Mouse (Mus musculus) forebrain, embryonic 12.5 days (tissue): ENCODE data around the gene Ermap. TPM values are rescaled to one million over a fixed set of nuclear protein-coding genes. Genes with fewer than 3 reads are reported as not detected.

Experiments
- ATAC-seq: fragments of 200-750 bp; cut with Nextera tagmentation; 2 replicates; pipeline ENCODE4 v1.8.0; 2017; ENCODE audit warnings: moderate TSS enrichment; ENCODE audit not compliant: low FRiP score
- H3K27ac ChIP-seq: fragments of 300-500 bp; sonication (generic); 2 replicates; pipeline ENCODE4 v1.5.1; 2016; ENCODE audit warnings: mild to moderate bottlenecking
- H3K27me3 ChIP-seq: fragments of 300-500 bp; sonication (generic); 2 replicates; pipeline ENCODE4 v1.6.1; 2016; ENCODE audit warnings: mild to moderate bottlenecking
- H3K36me3 ChIP-seq: fragments of 300-500 bp; sonication (generic); replicated peaks from 2 replicates; pipeline ENCODE4 v1.6.1; 2016; ENCODE audit warnings: mild to moderate bottlenecking
- H3K4me1 ChIP-seq: fragments of 300-500 bp; sonication (generic); 2 replicates; pipeline ENCODE4 v1.6.1; 2016
- H3K4me2 ChIP-seq: fragments of 300-500 bp; sonication (generic); 2 replicates; pipeline ENCODE4 v1.6.1; 2016; ENCODE audit warnings: mild to moderate bottlenecking, moderate library complexity
- H3K4me3 ChIP-seq: fragments of 300-500 bp; sonication (generic); replicated peaks from 2 replicates; pipeline ENCODE4 v1.5.1; 2016; ENCODE audit warnings: mild to moderate bottlenecking
- H3K9ac ChIP-seq: fragments of 300-500 bp; sonication (generic); 2 replicates; pipeline ENCODE4 v1.6.1; 2016; ENCODE audit warnings: mild to moderate bottlenecking
- H3K9me3 ChIP-seq: fragments of 300-500 bp; sonication (generic); 2 replicates; pipeline ENCODE4 v1.6.1; 2016
- WGBS: fragments of 180-500 bp; shearing (Covaris S2); methylation state at CpG from one replicate; pipeline ENCODE4 v1.1.7; 2016; 5-methylcytosine and 5-hydroxymethylcytosine counted together
- polyA plus RNA-seq: library from polyadenylated mRNA; unstranded; fragments of >200 nt; fragmentation: Nextera tagmentation; extraction: Ambion mirVana; gene quantifications from 2 replicates; pipeline ENCODE4 v1.2.1, GENCODE M21; 2016

Gene Ermap
- polyA plus RNA-seq, result 3.6 and 5.1 TPM in 2 replicates

DNA sequence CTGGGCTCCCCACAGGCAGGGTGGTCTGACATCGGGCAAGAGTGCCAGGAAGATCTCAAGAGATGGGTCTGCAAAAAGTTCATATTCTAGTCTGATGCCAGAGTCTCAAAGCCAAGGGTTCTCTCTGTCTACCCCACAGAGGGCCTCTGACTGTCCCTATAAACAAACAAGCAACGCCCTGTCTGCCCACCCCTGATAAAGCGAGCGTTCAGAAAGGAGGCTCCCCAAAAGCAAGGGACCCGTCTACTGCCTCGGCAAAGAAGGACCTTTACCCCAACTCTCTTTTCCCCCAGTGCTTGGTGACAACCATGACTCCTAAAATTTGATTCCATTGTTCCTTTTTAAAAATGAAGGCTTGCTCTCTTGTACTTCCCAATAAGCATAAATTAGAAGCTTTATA is at the start of gene Ermap:
Gene Ermap, minus strand, starts transcription at position 148 of the 400 bp plus-strand sequence.
- no peak within 1 kb of the TSS; the same call in 1 of the 2 replicates for H3K4me3 ChIP-seq
- H3K36me3 ChIP-seq, result no peaks in the 10 kb centered on the region
- no peak within 1 kb of the TSS for H3K9ac ChIP-seq
- H3K27ac ChIP-seq, result no peak within 1 kb of the TSS
- H3K9me3 ChIP-seq, result no peaks in the 10 kb centered on the region
- WGBS, result 73% methylated on average over 6 of the region's 6 CpGs
- H3K4me2 ChIP-seq, result no peak within 1 kb of the TSS
- H3K27me3 ChIP-seq, result 0 out of 2 replicates have a peak, but pooled peaks cover 5% of the 10 kb centered on the region
- no peaks in the 10 kb centered on the region; the same call in 1 of the 2 replicates for H3K4me1 ChIP-seq
- no peak for ATAC-seq

DNA sequence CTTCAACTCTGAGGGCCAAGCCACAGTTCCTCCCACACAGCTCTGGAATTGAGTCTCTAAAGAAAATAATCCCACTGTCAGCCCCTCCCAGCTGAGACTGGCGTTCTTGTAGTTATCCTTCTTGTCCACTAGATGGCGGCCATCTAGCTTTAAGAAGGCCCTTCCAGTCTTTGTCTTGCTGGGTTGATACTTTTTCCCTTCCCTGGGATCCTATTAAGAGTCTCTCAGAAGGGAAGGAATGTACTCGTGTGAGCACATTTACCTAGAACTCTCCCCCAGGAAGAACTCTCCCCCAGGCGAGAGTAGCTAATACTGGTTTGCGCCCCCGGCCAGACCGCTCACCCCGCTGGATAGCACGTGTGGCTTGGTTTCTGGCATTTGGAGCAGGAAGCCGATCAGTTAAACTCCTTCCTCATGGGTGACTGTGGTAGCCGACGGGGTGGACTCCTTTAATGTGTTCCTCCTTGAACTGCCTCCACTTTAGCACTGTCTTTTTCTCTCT is 49.4 kb upstream of the Ermap start:
- Histone ChIP-seq H3K4me1 (peaks cover 9% of the 10 kb centered on the region; the same call in 1 of the 2 replicates), H3K36me3 (peaks cover 26% of the 10 kb centered on the region), H3K27ac (peak overlapping the region; percentile 63; the same call in 1 of the 2 replicates), H3K4me3 (no peak overlapping the region), H3K27me3 (peaks cover 2% of the 10 kb centered on the region), H3K4me2 (no peak overlapping the region), H3K9me3 (no peaks in the 10 kb centered on the region), H3K9ac (no peak overlapping the region)
- ATAC-seq, result peak; percentile 61
- WGBS, result 42% methylated on average over 12 of the region's 12 CpGs

DNA sequence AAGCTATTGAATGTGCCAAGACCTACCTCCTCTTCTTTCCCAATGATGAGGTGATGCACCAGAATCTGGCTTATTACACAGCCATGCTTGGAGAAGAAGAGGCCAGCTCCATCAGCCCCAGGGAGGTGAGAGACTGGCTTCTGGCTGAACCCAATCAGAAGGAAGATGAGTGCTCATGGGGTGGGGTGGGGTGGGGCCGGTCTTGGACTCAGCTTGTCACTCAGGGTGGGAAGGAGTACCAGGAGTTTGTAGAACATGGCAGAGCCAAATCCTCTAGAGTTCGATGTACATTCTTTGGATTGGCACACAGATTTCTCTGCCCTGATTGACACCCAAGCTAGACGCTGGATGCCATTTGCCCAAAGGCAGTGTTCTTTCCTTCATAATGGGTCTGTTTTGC is 48.9 kb upstream of the Ermap start:
- Histone ChIP-seq H3K9ac (no peak overlapping the region), H3K27me3 (peaks cover 5% of the 10 kb centered on the region), H3K36me3 (peaks cover 23% of the 10 kb centered on the region), H3K4me3 (no peak overlapping the region), H3K9me3 (no peaks in the 10 kb centered on the region), H3K4me1 (peaks cover 14% of the 10 kb centered on the region), H3K4me2 (no peak overlapping the region), H3K27ac (0 out of 2 replicates have a peak overlapping the region, but pooled peaks have one; percentile 42)
- ATAC-seq, result 0 out of 2 replicates have a peak, but pooled peaks have one; percentile 30
- WGBS, result 78% methylated on average over 3 of the region's 3 CpGs

DNA sequence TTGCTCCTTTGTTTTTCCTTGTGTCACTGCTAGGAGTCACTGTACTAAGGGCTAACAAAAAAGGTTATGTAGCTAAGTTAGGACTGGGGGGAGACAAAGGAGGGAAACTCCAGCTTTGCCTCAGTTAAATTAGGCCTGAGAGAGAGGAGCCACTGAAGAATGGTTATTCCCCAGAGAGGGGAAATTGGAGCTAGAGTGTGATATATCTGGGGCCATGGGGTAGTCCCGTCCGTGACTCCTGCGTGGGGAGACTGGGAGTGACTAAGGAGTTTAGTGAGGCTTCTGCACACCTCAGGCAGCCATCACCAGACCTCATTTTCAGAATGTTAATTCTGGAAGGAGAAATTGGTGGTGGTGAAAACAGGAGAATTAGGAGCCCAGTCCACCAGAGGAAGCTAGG is 44.5 kb upstream of the Ermap start:
- H3K4me2 ChIP-seq, result peak overlapping the region; percentile 95
- no peak for ATAC-seq
- no peak overlapping the region for H3K9ac ChIP-seq
- no peaks in the 10 kb centered on the region for H3K9me3 ChIP-seq
- WGBS, result 75% methylated on average over 3 of the region's 3 CpGs
- H3K4me3 ChIP-seq, result peak overlapping the region; percentile 86; the same call in 1 of the 2 replicates
- no peak overlapping the region for H3K27ac ChIP-seq
- H3K36me3 ChIP-seq, result peaks cover 11% of the 10 kb centered on the region; the same call in 1 of the 2 replicates
- H3K4me1 ChIP-seq, result peaks cover 24% of the 10 kb centered on the region
- peaks cover 5% of the 10 kb centered on the region for H3K27me3 ChIP-seq

GRCm38 (mm10) chr4:119233256-119233901 is 43.6 kb upstream of the Ermap start:
- Histone ChIP-seq H3K27me3 (peaks cover 5% of the 10 kb centered on the region), H3K36me3 (peaks cover 14% of the 10 kb centered on the region; the same call in 1 of the 2 replicates), H3K4me3 (peak overlapping the region; percentile 86), H3K9me3 (no peaks in the 10 kb centered on the region), H3K9ac (peak overlapping the region; percentile 82), H3K27ac (0 out of 2 replicates have a peak overlapping the region, but pooled peaks have one; percentile 50), H3K4me1 (peaks cover 24% of the 10 kb centered on the region), H3K4me2 (peak overlapping the region; percentile 95)
- WGBS, result under 1% methylated on average over 36 of the region's 36 CpGs
- ATAC-seq, result peak; percentile 15; the same call in 1 of the 2 replicates

- Histone ChIP-seq H3K27ac (peak within 1 kb of the TSS; percentile 61; the same call in 1 of the 2 replicates), H3K9me3 (no peaks in the 10 kb centered on the region), H3K27me3 (peaks cover 5% of the 10 kb centered on the region), H3K36me3 (peaks cover 20% of the 10 kb centered on the region), H3K4me3 (peak within 1 kb of the TSS; percentile 86), H3K9ac (peak within 1 kb of the TSS; percentile 82), H3K4me1 (peaks cover 20% of the 10 kb centered on the region), H3K4me2 (peak within 1 kb of the TSS; percentile 95)
- peak; percentile 97 for ATAC-seq
- under 1% methylated on average over 71 of the region's 71 CpGs for WGBS
Observed at GRCm38 (mm10) chr4:119232410-119233255, 42.8 kb upstream of the Ermap start, which contains the start of the genes AU022252 and P3h1. Gene AU022252 (minus strand): TSS chr4:119232712. Gene P3h1 (plus strand): TSS chr4:119232915.

DNA sequence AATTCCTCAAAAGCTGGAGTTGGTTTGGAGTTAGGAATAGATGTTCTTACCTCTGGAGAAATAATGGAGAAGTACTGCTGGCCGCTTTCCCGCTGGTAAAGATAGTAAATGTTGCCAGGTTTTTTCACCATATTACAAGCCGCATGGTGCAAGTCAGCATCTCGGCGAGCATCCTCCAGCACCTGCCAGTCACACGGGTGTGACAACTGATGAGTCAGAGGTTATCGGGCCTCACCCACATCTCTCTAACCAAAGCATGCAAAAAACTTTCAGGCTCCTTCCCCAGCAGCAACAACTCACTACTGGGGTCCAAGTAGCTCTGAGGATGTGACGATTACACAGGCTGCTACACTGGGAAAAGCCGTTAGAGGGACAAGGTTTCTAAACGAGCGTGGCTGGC is 36.9 kb upstream of the Ermap start:
- no peak overlapping the region for H3K4me3 ChIP-seq
- no peaks in the 10 kb centered on the region for H3K27me3 ChIP-seq
- no peak overlapping the region for H3K27ac ChIP-seq
- no peak overlapping the region for H3K9ac ChIP-seq
- peaks cover 5% of the 10 kb centered on the region for H3K4me1 ChIP-seq
- no peak for ATAC-seq
- H3K36me3 ChIP-seq, result peaks cover 45% of the 10 kb centered on the region
- H3K4me2 ChIP-seq, result no peak overlapping the region
- 92% methylated on average over 11 of the region's 11 CpGs for WGBS
- no peaks in the 10 kb centered on the region for H3K9me3 ChIP-seq

- H3K4me1 ChIP-seq, result no peaks in the 10 kb centered on the region
- H3K4me2 ChIP-seq, result no peak overlapping the region
- no peaks in the 10 kb centered on the region for H3K9me3 ChIP-seq
- H3K36me3 ChIP-seq, result peaks cover 45% of the 10 kb centered on the region
- ATAC-seq, result no peak
- WGBS, result 93% methylated on average over 9 of the region's 9 CpGs
- H3K4me3 ChIP-seq, result no peak overlapping the region
- H3K9ac ChIP-seq, result no peak overlapping the region
- no peaks in the 10 kb centered on the region for H3K27me3 ChIP-seq
- H3K27ac ChIP-seq, result no peak overlapping the region
Observed at GRCm38 (mm10) chr4:119225719-119226118, 35.9 kb upstream of the Ermap start.

- Histone ChIP-seq H3K9ac (no peak overlapping the region), H3K27ac (no peak overlapping the region), H3K4me3 (no peak overlapping the region), H3K27me3 (no peaks in the 10 kb centered on the region), H3K4me1 (no peaks in the 10 kb centered on the region), H3K4me2 (no peak overlapping the region), H3K9me3 (no peaks in the 10 kb centered on the region), H3K36me3 (peaks cover 45% of the 10 kb centered on the region)
- no peak for ATAC-seq
- WGBS, result 93% methylated on average over 3 of the region's 3 CpGs
Observed at GRCm38 (mm10) chr4:119224534-119224933, 34.7 kb upstream of the Ermap start.

GRCm38 (mm10) chr4:119223696-119224095 is 33.9 kb upstream of the Ermap start:
- ATAC-seq, result no peak
- Histone ChIP-seq H3K27me3 (no peaks in the 10 kb centered on the region), H3K36me3 (peaks cover 44% of the 10 kb centered on the region), H3K9me3 (no peaks in the 10 kb centered on the region), H3K9ac (no peak overlapping the region), H3K4me1 (no peaks in the 10 kb centered on the region), H3K4me2 (no peak overlapping the region), H3K27ac (no peak overlapping the region), H3K4me3 (no peak overlapping the region)
- 88% methylated on average over 1 of the region's 1 CpGs for WGBS

- Histone ChIP-seq H3K4me1 (peaks cover 5% of the 10 kb centered on the region), H3K27me3 (no peaks in the 10 kb centered on the region), H3K4me2 (no peak within 1 kb of the TSS), H3K27ac (no peak within 1 kb of the TSS), H3K36me3 (no peaks in the 10 kb centered on the region), H3K4me3 (no peak within 1 kb of the TSS), H3K9ac (no peak within 1 kb of the TSS), H3K9me3 (no peaks in the 10 kb centered on the region)
- peak; percentile 46; the same call in 1 of the 2 replicates for ATAC-seq
- 12% methylated on average over 11 of the region's 11 CpGs for WGBS
Observed at GRCm38 (mm10) chr4:119218169-119218568, 28.4 kb upstream of the Ermap start, which contains the start of gene Tmem269. Gene Tmem269 (minus strand): TSS chr4:119218217.

DNA sequence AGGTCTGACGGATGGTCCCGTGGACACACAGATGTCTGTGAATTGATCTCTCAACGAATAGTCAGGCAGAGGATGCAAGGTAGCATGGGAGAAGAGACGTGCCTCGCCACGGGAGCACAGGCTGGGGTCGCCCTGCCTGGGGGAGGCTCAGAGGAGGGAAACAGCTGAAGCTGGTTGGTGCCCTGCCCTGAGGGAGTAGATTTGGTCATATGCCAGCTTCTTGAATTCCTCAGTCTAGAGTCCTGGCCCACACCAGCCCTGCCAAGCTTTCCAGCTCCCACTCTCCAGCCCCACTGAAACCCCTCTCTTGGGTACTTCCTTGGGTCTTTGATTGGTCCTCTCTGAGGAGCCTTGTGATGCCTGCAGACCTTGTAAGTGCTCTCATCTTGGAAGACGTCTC is 26.9 kb upstream of the Ermap start:
- 85% methylated on average over 8 of the region's 8 CpGs for WGBS
- Histone ChIP-seq H3K27ac (no peak overlapping the region), H3K4me1 (peaks cover 5% of the 10 kb centered on the region), H3K27me3 (no peaks in the 10 kb centered on the region), H3K4me3 (no peak overlapping the region), H3K9ac (no peak overlapping the region), H3K4me2 (no peak overlapping the region), H3K9me3 (no peaks in the 10 kb centered on the region), H3K36me3 (no peaks in the 10 kb centered on the region)
- no peak for ATAC-seq
